Mouse (Mus musculus): ENCODE data around the gene 4931428L18Rik. TPM values are rescaled to one million over a fixed set of nuclear protein-coding genes. Genes with fewer than 3 reads are reported as not detected.

4931428L18Rik gene
- total and polyA plus RNA-seq, 2 experiments from 2014 or later = not detected

DNA sequence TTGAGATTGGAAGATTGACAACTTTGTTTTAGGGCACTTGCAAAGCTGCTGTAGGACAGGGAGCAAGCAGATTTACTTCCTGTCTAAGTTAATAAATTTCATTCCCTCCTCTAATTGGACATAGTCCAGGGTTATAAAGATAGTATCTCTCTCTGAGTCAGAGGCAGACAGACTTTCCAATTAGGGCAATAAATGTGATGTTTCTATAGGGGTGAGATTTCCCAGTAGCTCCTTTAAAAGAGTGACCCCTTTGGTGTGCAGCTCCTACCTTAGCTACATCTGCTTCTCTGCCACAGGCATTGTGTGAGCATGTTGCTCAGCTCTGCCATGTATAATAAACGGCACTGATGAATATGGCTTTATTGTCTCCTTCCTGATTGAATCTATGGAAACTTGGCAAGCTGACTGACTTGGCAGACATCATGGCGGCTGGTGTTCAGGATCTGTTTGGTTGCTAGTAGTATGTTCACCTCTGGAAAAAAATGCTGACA is 163.6 kb downstream of the 4931428L18Rik start:
- H3K27ac ChIP-seq (ENCODE audit: low read depth, low read length) = no peak overlapping the region
- H3K9ac ChIP-seq (replicated peaks; ENCODE audit: low read length, poor library complexity, severe bottlenecking) = no peak overlapping the region
- no peak for ATAC-seq (ENCODE audit: low FRiP score)
- H3K27me3 ChIP-seq (ENCODE audit: insufficient read depth, low read length) = no peaks in the 10 kb centered on the region
- no peaks in the 10 kb centered on the region for H3K9me3 ChIP-seq (ENCODE audit: low read length)
- TF ChIP-seq CTCF (IDR thresholded peaks at IDR 0.05) = no peak
- DNase-seq (ENCODE audit: low spot score) = peak; percentile 65
- H3K4me3 ChIP-seq (ENCODE audit: low read depth, low read length) = no peak overlapping the region
- H3K36me3 ChIP-seq (ENCODE audit: insufficient read depth, low read length) = no peaks in the 10 kb centered on the region
- H3K4me1 ChIP-seq (ENCODE audit: insufficient read depth, low read length) = no peaks in the 10 kb centered on the region
- WGBS = 68% methylated on average over 2 of the region's 2 CpGs
- H3K4me2 ChIP-seq (ENCODE audit: low read depth, low read length, poor library complexity, severe bottlenecking) = no peak overlapping the region

DNA sequence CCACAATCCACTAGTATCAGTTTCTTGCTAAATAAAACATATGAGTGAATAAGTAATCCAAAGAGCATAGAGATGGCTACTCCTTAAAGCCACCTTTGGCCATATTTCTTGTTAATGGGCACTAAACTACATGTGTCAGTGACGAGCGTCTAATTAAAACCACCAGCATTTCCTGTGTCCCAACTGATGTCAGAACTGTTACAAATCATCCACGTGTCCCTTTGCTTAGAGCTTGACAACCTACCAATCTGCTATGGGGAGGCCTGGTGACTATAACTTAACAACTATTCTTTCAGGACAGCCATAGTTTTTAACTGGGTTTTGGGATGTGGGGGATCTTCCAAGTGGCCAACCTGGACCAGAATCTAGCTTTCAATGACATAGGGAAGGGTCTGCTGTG is 164.3 kb downstream of the 4931428L18Rik start:
- WGBS = 85% methylated on average over 3 of the region's 3 CpGs
- no peak overlapping the region for H3K9ac ChIP-seq (replicated peaks; ENCODE audit: low read length, poor library complexity, severe bottlenecking)
- H3K4me2 ChIP-seq (ENCODE audit: low read depth, low read length, poor library complexity, severe bottlenecking) = no peak overlapping the region
- H3K4me1 ChIP-seq (ENCODE audit: insufficient read depth, low read length) = no peaks in the 10 kb centered on the region
- no peaks in the 10 kb centered on the region for H3K27me3 ChIP-seq (ENCODE audit: insufficient read depth, low read length)
- no peaks in the 10 kb centered on the region for H3K9me3 ChIP-seq (ENCODE audit: low read length)
- no peak overlapping the region for H3K27ac ChIP-seq (ENCODE audit: low read depth, low read length)
- no peak overlapping the region for H3K4me3 ChIP-seq (ENCODE audit: low read depth, low read length)
- TF ChIP-seq CTCF (IDR thresholded peaks at IDR 0.05) = no peak
- ATAC-seq (ENCODE audit: low FRiP score) (no peak), DNase-seq (ENCODE audit: low spot score) (no peak)
- H3K36me3 ChIP-seq (ENCODE audit: insufficient read depth, low read length) = no peaks in the 10 kb centered on the region

DNA sequence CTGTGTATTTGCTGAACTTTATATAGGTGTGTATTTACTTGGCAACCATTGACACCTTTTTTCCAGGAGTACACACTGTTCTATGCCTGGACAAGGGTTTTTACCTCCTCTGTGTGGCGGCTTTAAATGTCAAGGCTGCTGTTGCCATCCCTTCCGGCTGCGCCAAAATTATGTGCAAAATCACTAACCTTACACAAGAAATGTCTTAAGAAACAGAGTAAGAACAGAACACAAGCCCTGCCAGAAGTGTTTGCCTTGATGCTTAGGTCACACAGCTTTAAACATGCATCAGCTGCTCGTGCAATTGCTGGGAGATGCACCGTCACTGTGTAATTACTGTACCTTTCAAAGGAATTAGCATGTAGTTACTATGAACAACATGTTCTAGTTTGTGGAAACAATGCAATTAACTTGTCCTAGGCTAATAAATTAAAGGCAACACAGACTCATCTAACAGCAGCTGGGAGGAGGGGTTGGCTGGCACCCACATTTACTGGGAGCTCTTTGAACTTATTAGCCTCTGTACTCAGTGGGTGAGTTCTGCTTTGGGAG is 171.0 kb downstream of the 4931428L18Rik start:
- Histone ChIP-seq H3K36me3 (ENCODE audit: insufficient read depth, low read length) (no peaks in the 10 kb centered on the region), H3K9ac (replicated peaks; ENCODE audit: low read length, poor library complexity, severe bottlenecking) (no peak overlapping the region), H3K9me3 (ENCODE audit: low read length) (no peaks in the 10 kb centered on the region), H3K27me3 (ENCODE audit: insufficient read depth, low read length) (no peaks in the 10 kb centered on the region), H3K27ac (ENCODE audit: low read depth, low read length) (no peak overlapping the region), H3K4me3 (ENCODE audit: low read depth, low read length) (no peak overlapping the region), H3K4me2 (ENCODE audit: low read depth, low read length, poor library complexity, severe bottlenecking) (no peak overlapping the region), H3K4me1 (ENCODE audit: insufficient read depth, low read length) (no peaks in the 10 kb centered on the region)
- TF ChIP-seq CTCF (IDR thresholded peaks at IDR 0.05) = no peak
- 88% methylated on average over 5 of the region's 5 CpGs for WGBS
- ATAC-seq (ENCODE audit: low FRiP score) (no peak), DNase-seq (ENCODE audit: low spot score) (no peak)

DNA sequence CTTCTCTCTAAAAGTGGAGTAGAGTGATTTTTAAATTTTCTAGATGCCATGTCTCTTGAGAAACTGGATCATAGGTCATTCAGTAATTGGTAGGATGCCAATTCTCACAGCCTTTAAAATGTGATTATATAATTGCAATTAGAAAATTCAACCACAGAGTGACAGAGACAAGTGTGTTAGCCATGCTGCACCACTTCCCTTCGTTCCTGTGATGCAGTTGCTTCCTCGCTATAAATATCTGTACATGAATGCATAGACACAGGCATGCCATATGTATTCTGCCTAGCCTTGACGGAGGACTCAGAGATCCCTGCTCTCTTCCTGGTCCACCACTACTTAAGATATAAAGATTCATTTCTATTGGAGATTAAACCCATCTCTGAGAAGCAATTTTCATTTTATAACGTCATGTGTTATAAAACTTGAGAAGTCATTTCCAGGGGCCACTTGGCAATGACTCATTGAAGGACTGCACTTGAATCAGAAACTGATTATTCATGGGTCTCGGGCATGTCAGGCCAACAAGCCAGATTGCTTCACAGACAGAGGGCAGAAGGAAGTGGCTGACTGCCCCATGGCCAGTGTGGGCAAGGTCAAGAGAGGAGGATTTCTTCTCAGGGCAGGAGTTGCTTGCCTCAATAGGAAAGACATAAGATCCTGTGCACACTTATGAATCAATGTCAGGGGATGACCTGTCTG is 172.4 kb downstream of the 4931428L18Rik start:
- DNase-seq (ENCODE audit: low spot score) (no peak), ATAC-seq (ENCODE audit: low FRiP score) (no peak)
- Histone ChIP-seq H3K36me3 (ENCODE audit: insufficient read depth, low read length) (no peaks in the 10 kb centered on the region), H3K9ac (replicated peaks; ENCODE audit: low read length, poor library complexity, severe bottlenecking) (no peak overlapping the region), H3K27me3 (ENCODE audit: insufficient read depth, low read length) (no peaks in the 10 kb centered on the region), H3K9me3 (ENCODE audit: low read length) (no peaks in the 10 kb centered on the region), H3K4me3 (ENCODE audit: low read depth, low read length) (no peak overlapping the region), H3K4me2 (ENCODE audit: low read depth, low read length, poor library complexity, severe bottlenecking) (no peak overlapping the region), H3K4me1 (ENCODE audit: insufficient read depth, low read length) (no peaks in the 10 kb centered on the region), H3K27ac (ENCODE audit: low read depth, low read length) (no peak overlapping the region)
- TF ChIP-seq CTCF (IDR thresholded peaks at IDR 0.05) = no peak
- 87% methylated on average over 5 of the region's 5 CpGs for WGBS

DNA sequence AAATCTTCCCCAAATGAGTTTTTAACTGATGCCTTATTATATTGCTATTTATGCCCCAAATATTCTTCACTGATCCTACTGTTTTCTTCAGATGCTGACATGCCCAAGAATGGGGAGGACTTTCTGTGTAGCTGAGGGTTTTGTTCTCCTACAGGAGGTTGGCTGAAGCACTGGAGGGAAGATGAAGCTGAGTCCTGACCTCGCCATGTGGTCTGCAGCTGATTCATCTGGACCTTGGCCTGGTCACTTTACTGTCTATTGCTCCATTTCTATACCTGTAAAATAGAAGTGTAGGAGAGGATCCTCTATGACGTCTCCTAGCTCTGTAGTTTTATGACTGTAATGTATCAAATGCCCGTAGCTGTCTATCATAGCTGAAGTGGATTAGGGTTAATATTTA is 179.3 kb downstream of the 4931428L18Rik start:
- 91% methylated on average over 3 of the region's 3 CpGs for WGBS
- Histone ChIP-seq H3K4me1 (ENCODE audit: insufficient read depth, low read length) (no peaks in the 10 kb centered on the region), H3K36me3 (ENCODE audit: insufficient read depth, low read length) (no peaks in the 10 kb centered on the region), H3K4me3 (ENCODE audit: low read depth, low read length) (no peak overlapping the region), H3K27ac (ENCODE audit: low read depth, low read length) (no peak overlapping the region), H3K9ac (replicated peaks; ENCODE audit: low read length, poor library complexity, severe bottlenecking) (no peak overlapping the region), H3K4me2 (ENCODE audit: low read depth, low read length, poor library complexity, severe bottlenecking) (no peak overlapping the region), H3K27me3 (ENCODE audit: insufficient read depth, low read length) (no peaks in the 10 kb centered on the region), H3K9me3 (ENCODE audit: low read length) (no peaks in the 10 kb centered on the region)
- no peak for TF ChIP-seq CTCF (IDR thresholded peaks at IDR 0.05)
- DNase-seq (ENCODE audit: low spot score) (no peak), ATAC-seq (ENCODE audit: low FRiP score) (no peak)

DNA sequence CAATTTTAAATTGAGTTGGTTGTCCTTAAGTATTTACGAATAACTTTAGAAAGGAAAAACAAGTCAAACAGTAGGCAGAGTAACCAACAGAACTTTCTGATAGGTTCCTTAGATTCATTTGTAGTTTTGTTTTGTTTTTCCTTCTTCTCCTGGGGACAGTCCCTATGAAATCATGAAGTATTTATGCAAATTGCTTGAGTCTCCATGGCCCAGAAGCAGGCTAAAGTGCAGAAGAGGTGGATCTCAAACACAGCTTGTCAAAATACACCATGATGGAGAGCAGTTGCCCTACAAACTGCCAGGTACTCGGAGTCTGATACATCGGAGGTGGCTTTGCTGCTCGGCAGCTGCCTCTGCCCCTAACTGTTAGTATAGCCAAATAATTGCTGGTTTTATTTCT is 179.7 kb downstream of the 4931428L18Rik start:
- Histone ChIP-seq H3K36me3 (ENCODE audit: insufficient read depth, low read length) (no peaks in the 10 kb centered on the region), H3K4me2 (ENCODE audit: low read depth, low read length, poor library complexity, severe bottlenecking) (no peak overlapping the region), H3K27me3 (ENCODE audit: insufficient read depth, low read length) (no peaks in the 10 kb centered on the region), H3K4me3 (ENCODE audit: low read depth, low read length) (no peak overlapping the region), H3K4me1 (ENCODE audit: insufficient read depth, low read length) (no peaks in the 10 kb centered on the region), H3K9me3 (ENCODE audit: low read length) (no peaks in the 10 kb centered on the region), H3K9ac (replicated peaks; ENCODE audit: low read length, poor library complexity, severe bottlenecking) (no peak overlapping the region), H3K27ac (ENCODE audit: low read depth, low read length) (no peak overlapping the region)
- 91% methylated on average over 4 of the region's 4 CpGs for WGBS
- ATAC-seq (ENCODE audit: low FRiP score) = no peak
- DNase-seq (ENCODE audit: low spot score) = no peak
- TF ChIP-seq CTCF (IDR thresholded peaks at IDR 0.05) = no peak

All from midbrain, postnatal 0 days (tissue).